Mouse (Mus musculus): ENCODE data around the gene Pde10a. TPM values are rescaled to one million over a fixed set of nuclear protein-coding genes. Genes with fewer than 3 reads are reported as not detected.

Pde10a gene
- total RNA-seq, 1 experiment from 2014 or later: 16.1 TPM

GRCm38 (mm10) chr17:8566850-8567249 lies 41.7 kb downstream of the Pde10a start, which contains the start of gene Gm17087:
Gene Gm17087, minus strand, starts transcription at chr17:8566950.
- no peak for ATAC-seq (replicated peaks; ENCODE audit: low read depth, poor library complexity, severe bottlenecking)

- peak; percentile 90 for ATAC-seq (replicated peaks; ENCODE audit: low read depth, poor library complexity, severe bottlenecking)
These were observed 48.5 kb downstream of the Pde10a start for GRCm38 (mm10) chr17:8573542-8574260.

GRCm38 (mm10) chr17:8580360-8580759 lies 55.2 kb downstream of the Pde10a start:
- peak; percentile 65; the same call in 1 of the 2 replicates for ATAC-seq (replicated peaks; ENCODE audit: low read depth, poor library complexity, severe bottlenecking)

GRCm38 (mm10) chr17:8581579-8581978 lies 56.4 kb downstream of the Pde10a start:
- ATAC-seq (replicated peaks; ENCODE audit: low read depth, poor library complexity, severe bottlenecking): 0 out of 2 replicates have a peak, but pooled peaks have one; percentile 8

- peak; percentile 94 for ATAC-seq (replicated peaks; ENCODE audit: low read depth, poor library complexity, severe bottlenecking)
These were observed 67.5 kb downstream of the Pde10a start for GRCm38 (mm10) chr17:8592427-8593277.

- peak; percentile 92 for ATAC-seq (replicated peaks; ENCODE audit: low read depth, poor library complexity, severe bottlenecking)
These were observed 72.6 kb downstream of the Pde10a start for GRCm38 (mm10) chr17:8597790-8598189.

GRCm38 (mm10) chr17:8602976-8603375 lies 77.8 kb downstream of the Pde10a start:
- no peak for ATAC-seq (replicated peaks; ENCODE audit: low read depth, poor library complexity, severe bottlenecking)

GRCm38 (mm10) chr17:8605921-8606320 lies 80.7 kb downstream of the Pde10a start:
- no peak for ATAC-seq (replicated peaks; ENCODE audit: low read depth, poor library complexity, severe bottlenecking)

- peak; percentile 81 for ATAC-seq (replicated peaks; ENCODE audit: low read depth, poor library complexity, severe bottlenecking)
These were observed 81.5 kb downstream of the Pde10a start for GRCm38 (mm10) chr17:8606695-8607094.

GRCm38 (mm10) chr17:8611916-8612315 lies 86.7 kb downstream of the Pde10a start:
- ATAC-seq (replicated peaks; ENCODE audit: low read depth, poor library complexity, severe bottlenecking): no peak

- ATAC-seq (replicated peaks; ENCODE audit: low read depth, poor library complexity, severe bottlenecking): peak; percentile 85
These were observed 88.8 kb downstream of the Pde10a start for GRCm38 (mm10) chr17:8613882-8614551.

GRCm38 (mm10) chr17:8620346-8620745 lies 95.2 kb downstream of the Pde10a start:
- no peak for ATAC-seq (replicated peaks; ENCODE audit: low read depth, poor library complexity, severe bottlenecking)

- no peak for ATAC-seq (replicated peaks; ENCODE audit: low read depth, poor library complexity, severe bottlenecking)
These were observed 95.9 kb downstream of the Pde10a start for GRCm38 (mm10) chr17:8621105-8621504.

- ATAC-seq (replicated peaks; ENCODE audit: low read depth, poor library complexity, severe bottlenecking): no peak
These were observed 96.7 kb downstream of the Pde10a start for GRCm38 (mm10) chr17:8621906-8622305.

- ATAC-seq (replicated peaks; ENCODE audit: low read depth, poor library complexity, severe bottlenecking): no peak
These were observed 101.2 kb downstream of the Pde10a start for GRCm38 (mm10) chr17:8626421-8626820.

- no peak for ATAC-seq (replicated peaks; ENCODE audit: low read depth, poor library complexity, severe bottlenecking)
These were observed 106.5 kb downstream of the Pde10a start for GRCm38 (mm10) chr17:8631701-8632100.

- ATAC-seq (replicated peaks; ENCODE audit: low read depth, poor library complexity, severe bottlenecking): no peak
These were observed 108.4 kb downstream of the Pde10a start for GRCm38 (mm10) chr17:8633596-8633995.

GRCm38 (mm10) chr17:8634476-8634875 lies 109.3 kb downstream of the Pde10a start:
- peak; percentile 41; the same call in 1 of the 2 replicates for ATAC-seq (replicated peaks; ENCODE audit: low read depth, poor library complexity, severe bottlenecking)

- no peak for ATAC-seq (replicated peaks; ENCODE audit: low read depth, poor library complexity, severe bottlenecking)
These were observed 111.1 kb downstream of the Pde10a start for GRCm38 (mm10) chr17:8636231-8636630.

- ATAC-seq (replicated peaks; ENCODE audit: low read depth, poor library complexity, severe bottlenecking): no peak
These were observed 111.5 kb downstream of the Pde10a start for GRCm38 (mm10) chr17:8636691-8637090.

All from common myeloid progenitor, adult 5-6 weeks (primary cell).